Mouse (Mus musculus) left cerebral cortex, postnatal 36 days (tissue): ENCODE data around the gene Ceacam3. TPM values are rescaled to one million over a fixed set of nuclear protein-coding genes. Genes with fewer than 3 reads are reported as not detected.
"Not testable (repeated sequence)": the region's sequence is repeated elsewhere in the genome, so short reads cannot be mapped to it uniquely, and the experiment has no call there.

ENCODE experiments used
- DNase-seq, 2 experiments: peaks; one replicate each; pipeline ENCODE4 v3.0.0; 2021 to 2022; ENCODE audit warnings: low spot score in 2 of 2, mixed read lengths in 1 of 2
- intact Hi-C: fragments of 180-260 bp; cut with DNase I; formaldehyde crosslinking; loops from one replicate; pipeline ENCODE4 v1.15.1; 2025
- total RNA-seq, 2 experiments: library from RNA; stranded (reverse); gene quantifications; 2 replicates each; pipeline ENCODE4 v1.2.3; 2021

The Ceacam3 gene
- not detected for total RNA-seq

DNA sequence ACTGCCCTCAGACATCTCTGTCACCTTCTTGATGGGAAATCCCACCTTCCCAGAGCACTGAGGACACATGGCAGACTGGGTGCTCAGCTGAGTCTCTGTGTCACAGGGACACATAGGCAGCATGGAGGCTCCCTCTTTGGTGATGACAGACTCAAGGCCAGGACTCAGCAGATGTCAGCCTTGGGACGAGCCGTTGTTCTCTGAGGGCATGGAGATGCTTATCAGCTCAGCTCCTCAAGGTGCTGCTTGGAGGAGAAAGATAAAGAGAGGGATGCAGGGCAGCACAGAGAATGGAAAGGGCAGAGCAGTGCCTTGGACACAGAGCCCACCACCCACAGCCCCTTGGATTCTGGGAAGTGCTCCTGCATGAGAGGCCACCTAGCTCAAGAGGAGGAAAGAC lies at the start of gene Ceacam3:
Gene Ceacam3 (plus strand): TSS at position 352 of the 400 bp plus-strand sequence.
- DNase-seq: no peak
- intact Hi-C loops: no loop called here

DNA sequence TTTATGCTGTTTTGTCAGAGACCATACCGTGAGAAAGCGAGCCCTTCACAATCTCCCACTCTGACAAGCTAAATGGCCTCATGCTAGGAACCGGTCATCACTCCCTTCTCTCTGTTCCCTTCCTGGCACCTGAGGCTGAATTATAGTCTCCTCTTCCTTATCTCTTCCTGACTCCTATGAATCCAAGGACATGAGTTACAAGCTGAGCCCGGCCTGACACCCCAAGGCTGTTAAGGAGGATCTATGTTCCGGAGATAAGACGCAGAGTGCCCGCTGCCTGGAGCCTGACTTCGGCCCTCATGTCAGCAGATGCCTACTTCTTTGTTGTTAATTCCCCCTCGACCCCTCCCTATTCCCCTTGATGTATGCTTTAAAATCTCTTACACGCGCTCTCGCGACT lies 48.5 kb upstream of the Ceacam3 start:
- intact Hi-C loops, DNase-seq: not testable (repeated sequence)

DNA sequence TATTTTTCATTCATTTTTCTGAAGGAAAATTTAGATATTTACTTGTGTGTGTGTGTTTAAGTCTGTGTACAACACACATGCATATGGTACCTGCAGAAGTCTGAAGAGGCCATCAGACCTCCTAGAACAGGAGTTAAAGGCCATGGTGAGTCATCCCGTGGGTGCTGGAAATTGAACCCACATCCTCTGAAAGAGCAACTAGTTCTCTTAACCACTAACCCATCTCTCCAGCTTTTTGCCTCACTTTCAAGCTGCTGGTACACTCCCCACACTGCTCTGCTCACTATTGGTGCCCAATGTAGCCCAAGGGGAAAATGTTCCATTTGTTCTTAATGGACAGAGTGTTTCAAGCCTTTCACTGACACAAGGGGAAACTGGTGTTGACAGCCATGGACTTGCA lies 14.8 kb upstream of the Ceacam3 start:
- intact Hi-C loops: no loop called here
- no peak for DNase-seq

DNA sequence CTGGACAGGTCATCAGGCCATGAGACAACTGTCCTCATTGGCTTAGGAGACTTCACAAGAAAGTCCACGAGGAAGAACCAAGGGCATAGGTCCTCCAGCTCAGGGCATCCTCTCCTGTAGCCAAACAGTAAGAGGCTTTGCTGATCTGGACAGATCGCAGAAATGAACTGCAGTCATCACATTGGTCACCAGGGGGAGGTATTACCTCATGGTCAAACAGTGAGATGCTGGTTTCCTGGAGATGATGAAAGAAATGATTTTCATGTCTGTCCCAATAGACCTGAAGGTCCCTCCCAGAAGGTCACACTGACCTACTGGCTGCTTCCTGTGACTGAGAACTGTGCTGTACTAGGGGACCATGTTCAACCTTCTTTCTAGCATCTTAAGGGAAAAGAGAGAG lies 5.6 kb downstream of the Ceacam3 start:
- DNase-seq: no peak
- intact Hi-C loops: no loop called here

DNA sequence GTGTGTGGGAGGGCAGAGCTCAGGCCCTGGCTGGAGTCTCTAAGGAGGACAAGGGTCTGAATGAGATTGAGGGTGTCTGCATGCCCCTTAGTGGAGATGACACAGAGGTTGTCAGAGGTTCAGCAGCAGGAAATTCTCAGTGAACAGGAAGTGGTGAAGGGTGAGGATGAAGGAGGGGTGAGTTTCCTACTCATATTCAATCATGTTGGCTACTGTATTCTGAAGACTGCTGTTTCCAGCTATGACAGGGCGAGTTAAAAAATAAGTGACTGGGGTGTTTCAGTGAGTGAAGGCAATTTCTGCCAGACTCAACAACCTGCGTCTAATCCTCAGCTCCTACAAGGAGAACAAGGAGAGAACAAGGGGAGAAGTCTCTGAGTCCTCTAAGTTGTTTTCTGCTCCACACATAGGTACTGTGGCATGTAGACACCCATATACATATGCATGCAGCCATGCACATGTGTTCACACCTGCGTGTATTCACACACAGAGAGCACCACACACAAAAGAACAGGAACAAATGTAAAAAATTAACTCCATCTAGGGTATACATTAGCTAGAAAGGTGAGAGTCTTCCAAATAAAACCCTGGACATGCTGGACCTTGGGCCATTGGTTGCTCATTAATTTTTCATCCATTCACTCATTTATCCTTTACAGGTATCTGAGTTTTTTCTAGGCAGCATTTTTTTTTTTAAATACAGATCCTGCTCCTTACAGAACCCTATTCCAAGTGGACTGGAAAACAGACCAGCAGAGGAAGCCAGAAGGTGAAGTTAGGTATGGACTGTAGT lies 7.0 kb downstream of the Ceacam3 start:
- intact Hi-C loops: no loop called here
- DNase-seq: no peak

DNA sequence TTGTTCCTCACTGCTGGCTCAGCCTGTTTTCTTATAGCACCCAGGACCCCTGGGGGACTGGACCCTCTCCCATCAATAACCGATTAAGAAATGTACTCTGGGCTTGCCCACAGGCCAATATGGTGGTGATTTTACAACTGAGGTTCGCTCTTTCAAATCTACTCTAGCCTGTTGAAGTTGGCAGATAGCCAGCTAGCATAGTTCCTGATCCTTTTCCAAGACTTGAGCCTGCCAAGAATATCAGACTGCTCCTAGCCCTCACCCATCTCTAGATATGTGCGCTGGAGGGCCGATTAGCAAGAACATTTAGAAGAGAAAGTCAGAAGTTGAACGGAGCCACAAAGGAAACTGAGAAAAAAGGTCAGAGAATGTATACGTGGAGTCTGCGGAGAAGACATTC lies 8.9 kb downstream of the Ceacam3 start:
- no peak for DNase-seq
- intact Hi-C loops: no loop called here

DNA sequence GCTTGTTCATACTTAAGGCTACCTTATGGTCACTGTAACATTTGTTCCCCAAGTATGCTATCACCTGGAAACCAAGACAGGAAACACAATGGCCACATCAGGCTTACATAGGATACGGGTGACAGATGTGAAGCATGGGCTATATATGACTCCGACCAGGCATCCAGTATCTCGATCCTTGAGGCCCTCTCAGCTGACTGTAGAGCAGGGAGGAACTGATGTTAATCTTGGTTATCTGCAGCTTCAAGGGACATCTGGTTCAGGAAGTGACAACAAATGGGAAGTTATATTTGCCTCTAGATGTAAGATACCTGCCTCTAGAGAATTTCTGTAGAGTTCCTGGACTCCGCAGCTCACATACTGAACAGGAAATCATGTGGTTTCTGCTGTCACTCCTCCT lies 21.7 kb downstream of the Ceacam3 start:
- intact Hi-C loops: no loop called here
- DNase-seq: no peak

DNA sequence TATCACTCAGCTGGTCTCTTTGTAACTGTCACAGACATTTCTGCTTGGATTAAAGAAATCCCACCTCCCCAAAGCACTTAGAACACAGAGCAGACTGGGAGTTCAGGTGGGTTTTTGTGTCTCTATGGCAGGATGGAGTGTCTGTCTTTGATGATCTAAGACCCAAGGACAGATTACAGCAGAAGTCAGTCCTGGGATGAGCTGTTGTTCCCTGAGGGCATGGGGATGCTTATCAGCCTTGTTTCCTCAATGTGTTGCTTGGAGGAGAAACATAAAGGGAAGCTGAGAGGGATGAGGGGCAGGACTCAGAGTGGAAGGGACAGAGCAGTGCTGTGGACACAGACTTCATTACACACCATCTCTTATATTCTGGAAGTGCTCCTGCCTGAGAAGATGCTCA lies 53.1 kb downstream of the Ceacam3 start, which contains the start of gene Psg29:
Gene Psg29 (plus strand): TSS at position 301 of the 400 bp plus-strand sequence.
- intact Hi-C loops: no loop called here
- DNase-seq: no peak

DNA sequence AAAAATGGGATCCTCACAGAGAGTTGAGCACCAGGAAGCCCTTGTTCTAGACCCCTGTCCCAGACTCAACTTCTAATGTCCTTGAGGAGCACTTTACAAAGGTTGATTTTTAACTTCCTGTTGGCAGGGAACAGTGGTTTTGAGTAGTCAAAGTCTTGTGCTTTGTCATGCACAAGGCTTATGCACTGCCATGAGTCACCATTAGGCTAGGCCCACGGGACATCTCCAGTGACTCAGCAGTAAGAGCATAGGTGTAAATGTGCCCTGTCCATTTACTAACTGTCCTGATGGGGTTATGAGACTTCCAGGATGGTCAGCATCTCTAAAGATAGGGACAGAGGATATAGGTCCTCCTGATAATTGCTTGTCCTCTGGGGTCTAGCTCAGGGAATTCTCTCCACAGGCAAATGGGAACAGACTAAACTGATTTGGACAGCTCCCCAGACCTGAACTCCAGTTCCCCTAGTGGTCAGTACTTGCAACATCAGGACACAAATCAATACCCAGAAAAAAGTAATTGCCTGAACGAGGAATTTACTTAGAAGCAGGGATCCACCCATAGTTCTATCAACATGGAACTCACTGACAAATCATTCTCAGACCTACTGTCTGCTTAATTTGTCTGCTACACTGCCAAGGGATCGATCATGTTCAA lies 55.6 kb downstream of the Ceacam3 start:
- DNase-seq: no peak
- intact Hi-C loops: no loop called here

Other genes with a start within 250 kb of the Ceacam3 start
- gene Ptgir, start 243.8 kb upstream of the Ceacam3 start, total RNA-seq: under 1 TPM in 1 of 2 experiments, not detected in 1; 0.10 TPM
- gene Calm3, start 226.2 kb upstream of the Ceacam3 start, total RNA-seq: 1,000 to 10,000 TPM; 1,705 to 2,029 TPM
- gene Pnmal2, start 205.6 kb upstream of the Ceacam3 start, total RNA-seq: 100 to 1,000 TPM; 249 to 288 TPM
- gene Pnmal1, start 190.6 kb upstream of the Ceacam3 start, total RNA-seq: 100 to 1,000 TPM; 109 to 111 TPM
- 10 to 100 TPM; 59.7 to 61.7 TPM for gene Gm42372, start 167.2 kb upstream of the Ceacam3 start, total RNA-seq
- 1 to 10 TPM; 2.1 to 2.3 TPM for gene Ccdc8, start 157.6 kb upstream of the Ceacam3 start, total RNA-seq
- gene Ppp5c, start 122.4 kb upstream of the Ceacam3 start, total RNA-seq: 100 to 1,000 TPM; 159 to 168 TPM
- gene Hif3a, start 87.9 kb upstream of the Ceacam3 start, total RNA-seq: 10 to 100 TPM in 1 of 2 experiments, 1 to 10 TPM in 1; 6.8 to 16.0 TPM
- 1 to 10 TPM; 4.1 to 6.3 TPM for gene Psg16, start 76.2 kb upstream of the Ceacam3 start, total RNA-seq
- gene Psg29, start 53.2 kb downstream of the Ceacam3 start, total RNA-seq: not detected